Mouse (Mus musculus) limb, embryonic 13.5 days (tissue): Measurements from ENCODE around the gene Nrn1l. TPM values are rescaled to one million over a fixed set of nuclear protein-coding genes. Genes with fewer than 3 reads are reported as not detected.

Experiments
- ATAC-seq: fragments of 200-750 bp; cut with Nextera tagmentation; 2 replicates; pipeline ENCODE4 v1.8.0; 2017; ENCODE audit warnings: low read depth, moderate number of reproducible peaks, moderate TSS enrichment; ENCODE audit not compliant: low FRiP score
- H3K27ac ChIP-seq: fragments of 300-500 bp; sonication (generic); 2 replicates; pipeline ENCODE4 v1.5.1; 2015; ENCODE audit warnings: inconsistent platforms, mild to moderate bottlenecking, moderate library complexity
- H3K27me3 ChIP-seq: fragments of 300-500 bp; sonication (generic); 2 replicates; pipeline ENCODE4 v1.6.1; 2015; ENCODE audit warnings: mild to moderate bottlenecking, inconsistent platforms
- H3K36me3 ChIP-seq: fragments of 300-500 bp; sonication (generic); 2 replicates; pipeline ENCODE4 v1.6.1; 2015; ENCODE audit warnings: inconsistent platforms, mild to moderate bottlenecking, moderate library complexity
- H3K4me1 ChIP-seq: fragments of 300-500 bp; sonication (generic); 2 replicates; pipeline ENCODE4 v1.6.1; 2015; ENCODE audit warnings: inconsistent platforms
- H3K4me2 ChIP-seq: fragments of 300-500 bp; sonication (generic); replicated peaks from 2 replicates; pipeline ENCODE4 v1.6.1; 2015; ENCODE audit warnings: inconsistent platforms, mild to moderate bottlenecking, moderate library complexity
- H3K4me3 ChIP-seq: fragments of 300-500 bp; sonication (generic); 2 replicates; pipeline ENCODE4 v1.5.1; 2015; ENCODE audit warnings: moderate library complexity, mild to moderate bottlenecking, inconsistent platforms
- H3K9ac ChIP-seq: fragments of 300-500 bp; sonication (generic); 2 replicates; pipeline ENCODE4 v1.6.1; 2015; ENCODE audit warnings: mild to moderate bottlenecking, inconsistent platforms
- H3K9me3 ChIP-seq: fragments of 300-500 bp; sonication (generic); 2 replicates; pipeline ENCODE4 v1.6.1; 2016; ENCODE audit warnings: inconsistent platforms
- WGBS: fragments of 180-500 bp; shearing (Covaris S2); methylation state at CpG from one replicate; pipeline ENCODE4 v1.1.7; 2015; 5-methylcytosine and 5-hydroxymethylcytosine counted together
- polyA plus RNA-seq: library from polyadenylated mRNA; unstranded; fragments of >200 nt; fragmentation: Nextera tagmentation; extraction: Ambion mirVana; gene quantifications from 2 replicates; pipeline ENCODE4 v1.2.1, GENCODE M21; 2015

The Nrn1l gene
- polyA plus RNA-seq, result 0.60 TPM in 1 of 2 replicates, not detected in the other

DNA sequence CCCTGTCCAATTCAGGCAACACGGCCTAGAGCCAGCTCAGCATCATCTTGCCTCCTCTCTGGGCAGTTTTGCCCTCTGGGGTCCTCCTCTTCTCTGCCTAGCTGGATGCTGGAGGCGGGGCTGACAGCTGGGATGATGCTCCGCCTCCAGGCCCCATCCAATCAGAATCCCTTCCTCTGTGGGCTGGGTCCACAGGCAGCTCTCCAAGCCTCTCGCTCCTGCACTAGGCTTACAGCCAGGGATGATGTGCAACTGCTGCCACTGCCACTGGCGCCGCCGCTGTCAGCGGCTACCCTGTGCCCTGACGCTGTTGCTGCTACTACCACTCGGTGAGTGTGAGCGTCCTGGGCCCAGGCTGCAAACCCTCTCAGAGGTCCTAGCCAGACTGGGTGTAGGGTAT lies at the start of gene Nrn1l:
Gene Nrn1l (plus strand): TSS at position 229 of the 400 bp plus-strand sequence.
- Histone ChIP-seq H3K4me3 (no peak within 1 kb of the TSS), H3K9ac (peak within 1 kb of the TSS; percentile 45; the same call in 1 of the 2 replicates), H3K36me3 (peaks cover 71% of the 10 kb centered on the region), H3K9me3 (no peaks in the 10 kb centered on the region), H3K4me1 (peaks cover 8% of the 10 kb centered on the region), H3K27ac (no peak within 1 kb of the TSS), H3K27me3 (no peaks in the 10 kb centered on the region), H3K4me2 (0 out of 2 replicates have a peak within 1 kb of the TSS, but pooled peaks have one; percentile 23)
- peak; percentile 82; the same call in 1 of the 2 replicates for ATAC-seq
- 6% methylated on average over 11 of the region's 11 CpGs for WGBS

DNA sequence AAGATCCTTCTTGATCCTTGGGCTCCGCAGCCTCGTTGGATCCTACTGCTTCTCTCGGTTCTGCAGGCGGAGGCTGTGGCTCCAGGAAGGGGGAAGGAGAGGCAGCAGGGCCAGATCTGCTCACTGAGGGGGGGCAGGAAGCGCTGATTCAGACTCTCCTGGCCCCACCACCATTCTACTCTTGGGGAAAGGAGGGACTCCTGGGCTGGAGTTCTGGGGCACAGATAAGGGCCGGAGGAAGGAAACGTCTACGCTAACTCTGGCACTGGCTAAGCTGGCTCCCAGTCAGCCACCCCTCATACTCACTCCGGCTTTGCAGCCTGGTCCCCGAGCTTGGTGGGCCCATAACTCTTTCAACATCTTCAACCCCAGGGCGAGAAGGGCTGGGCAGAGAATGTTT lies 46.7 kb upstream of the Nrn1l start:
- no peak overlapping the region for H3K4me2 ChIP-seq
- peaks cover 8% of the 10 kb centered on the region for H3K4me1 ChIP-seq
- H3K9ac ChIP-seq, result no peak overlapping the region
- H3K9me3 ChIP-seq, result no peaks in the 10 kb centered on the region
- ATAC-seq, result no peak
- WGBS, result 89% methylated on average over 11 of the region's 11 CpGs
- peaks cover 79% of the 10 kb centered on the region for H3K36me3 ChIP-seq
- no peaks in the 10 kb centered on the region for H3K27me3 ChIP-seq
- no peak overlapping the region for H3K27ac ChIP-seq
- no peak overlapping the region for H3K4me3 ChIP-seq

- 88% methylated on average over 4 of the region's 4 CpGs for WGBS
Measured at GRCm38 (mm10) chr8:105850014-105850413, 43.4 kb upstream of the Nrn1l start.

GRCm38 (mm10) chr8:105850611-105851010 lies 42.8 kb upstream of the Nrn1l start:
- Histone ChIP-seq H3K9me3 (no peaks in the 10 kb centered on the region), H3K4me1 (peaks cover 12% of the 10 kb centered on the region), H3K36me3 (peaks cover 43% of the 10 kb centered on the region), H3K27ac (no peak overlapping the region), H3K4me3 (peak overlapping the region; percentile 24), H3K27me3 (no peaks in the 10 kb centered on the region), H3K9ac (no peak overlapping the region), H3K4me2 (peak overlapping the region; percentile 70)
- WGBS, result 70% methylated on average over 7 of the region's 7 CpGs
- no peak for ATAC-seq

More at GRCm38 (mm10) chr8:105850014-105850413, 43.4 kb upstream of the Nrn1l start:
- Histone ChIP-seq H3K9ac (no peak overlapping the region), H3K27me3 (no peaks in the 10 kb centered on the region), H3K9me3 (no peaks in the 10 kb centered on the region), H3K4me1 (peaks cover 12% of the 10 kb centered on the region), H3K36me3 (peaks cover 49% of the 10 kb centered on the region), H3K27ac (no peak overlapping the region), H3K4me3 (no peak overlapping the region), H3K4me2 (peak overlapping the region; percentile 70)
- no peak for ATAC-seq

- Histone ChIP-seq H3K4me3 (peak overlapping the region; percentile 76), H3K27me3 (no peaks in the 10 kb centered on the region), H3K9me3 (no peaks in the 10 kb centered on the region), H3K4me2 (peak overlapping the region; percentile 70), H3K4me1 (peaks cover 21% of the 10 kb centered on the region), H3K9ac (peak overlapping the region; percentile 81), H3K36me3 (peaks cover 32% of the 10 kb centered on the region), H3K27ac (peak overlapping the region; percentile 85)
- peak; percentile 84 for ATAC-seq
- under 1% methylated on average over 34 of the region's 34 CpGs for whole genome bisulfite sequencing
Measured at GRCm38 (mm10) chr8:105851651-105852143, 41.7 kb upstream of the Nrn1l start.

DNA sequence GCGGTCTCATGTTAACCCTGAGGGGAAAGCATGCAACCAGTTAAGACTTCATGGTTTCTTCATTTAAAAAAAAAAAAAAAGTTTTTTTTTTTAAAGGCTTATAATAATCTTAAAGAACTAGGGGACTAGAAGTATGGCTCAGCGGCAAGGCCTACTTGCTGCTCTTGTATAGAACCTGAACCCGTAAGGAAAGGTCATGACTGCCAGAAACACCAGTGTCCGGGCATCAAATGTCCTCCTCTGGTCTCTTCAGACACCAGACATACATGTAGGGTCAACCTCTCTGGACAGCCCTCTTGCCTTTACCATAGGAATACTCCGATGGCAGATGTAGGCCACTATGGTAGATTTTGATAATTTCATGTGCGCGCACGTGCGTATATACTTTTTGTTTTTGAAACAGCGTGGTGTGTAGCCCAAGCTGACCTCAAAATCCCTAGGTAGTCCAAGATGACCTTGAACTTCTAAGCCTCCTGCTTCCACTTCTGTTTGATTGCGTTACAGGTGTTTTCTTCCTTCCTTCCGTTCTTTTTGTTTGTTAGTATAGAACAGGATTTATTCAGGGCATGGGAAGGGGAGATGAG lies 41.1 kb upstream of the Nrn1l start:
- no peak overlapping the region for H3K9ac ChIP-seq
- peak overlapping the region; percentile 76; the same call in 1 of the 2 replicates for H3K4me3 ChIP-seq
- H3K27me3 ChIP-seq, result no peaks in the 10 kb centered on the region
- peaks cover 26% of the 10 kb centered on the region for H3K36me3 ChIP-seq
- 83% methylated on average over 12 of the region's 12 CpGs for WGBS
- H3K4me2 ChIP-seq, result peak overlapping the region; percentile 70; the same call in 1 of the 2 replicates
- no peak overlapping the region for H3K27ac ChIP-seq
- H3K4me1 ChIP-seq, result peaks cover 27% of the 10 kb centered on the region
- no peaks in the 10 kb centered on the region for H3K9me3 ChIP-seq
- ATAC-seq, result no peak

GRCm38 (mm10) chr8:105853178-105853577 lies 40.2 kb upstream of the Nrn1l start, which contains the start of gene Cenpt:
TSS of gene Cenpt (minus strand) at chr8:105853278.
- Histone ChIP-seq H3K9me3 (no peaks in the 10 kb centered on the region), H3K9ac (no peak within 1 kb of the TSS), H3K4me1 (peaks cover 36% of the 10 kb centered on the region), H3K4me2 (0 out of 2 replicates have a peak within 1 kb of the TSS, but pooled peaks have one; percentile 70), H3K4me3 (0 out of 2 replicates have a peak within 1 kb of the TSS, but pooled peaks have one; percentile 76), H3K27ac (no peak within 1 kb of the TSS), H3K27me3 (no peaks in the 10 kb centered on the region), H3K36me3 (peaks cover 20% of the 10 kb centered on the region)
- whole genome bisulfite sequencing, result 90% methylated on average over 3 of the region's 3 CpGs
- no peak for ATAC-seq

- ATAC-seq, result no peak; the same call in 1 of the 2 replicates
- peaks cover 47% of the 10 kb centered on the region for H3K4me1 ChIP-seq
- H3K4me2 ChIP-seq, result peak overlapping the region; percentile 45
- 21% methylated on average over 8 of the region's 8 CpGs for WGBS
- H3K9ac ChIP-seq, result no peak overlapping the region; the same call in 1 of the 2 replicates
- H3K36me3 ChIP-seq, result peaks cover 16% of the 10 kb centered on the region
- H3K4me3 ChIP-seq, result peak overlapping the region; percentile 84
- H3K9me3 ChIP-seq, result no peaks in the 10 kb centered on the region
- H3K27ac ChIP-seq, result peak overlapping the region; percentile 33; the same call in 1 of the 2 replicates
- no peaks in the 10 kb centered on the region for H3K27me3 ChIP-seq
Measured at GRCm38 (mm10) chr8:105854303-105854702, 39.1 kb upstream of the Nrn1l start.

DNA sequence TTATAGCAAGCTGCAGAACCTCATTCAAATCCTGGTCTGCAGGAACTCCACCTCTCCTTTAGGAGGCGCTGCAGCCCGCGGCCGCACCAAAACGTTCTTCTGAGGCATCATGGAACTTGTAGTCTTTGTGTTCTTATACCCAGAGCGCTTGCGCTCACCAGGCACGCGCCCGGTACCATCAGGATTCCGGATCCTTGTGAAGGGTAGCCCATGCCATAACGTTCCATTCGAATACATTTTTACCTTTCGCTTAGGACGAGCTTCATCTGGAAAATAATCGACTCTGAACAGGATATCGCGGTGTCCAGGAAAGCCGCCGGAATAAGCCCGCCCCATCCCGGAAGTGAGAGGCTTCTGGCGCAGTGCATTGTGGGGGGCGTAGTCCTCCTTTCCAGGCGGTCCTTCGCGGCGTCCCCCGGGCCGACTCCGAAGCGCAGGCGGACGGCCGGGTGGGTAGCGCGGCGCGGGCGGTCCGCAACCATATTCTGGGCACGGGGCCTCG lies 38.6 kb upstream of the Nrn1l start, which contains the start of gene Thap11:
Gene Thap11 (plus strand): TSS at position 418 of the 502 bp plus-strand sequence.
- Histone ChIP-seq H3K4me1 (peaks cover 51% of the 10 kb centered on the region), H3K9me3 (no peaks in the 10 kb centered on the region), H3K27me3 (no peaks in the 10 kb centered on the region), H3K27ac (peak within 1 kb of the TSS; percentile 89), H3K9ac (peak within 1 kb of the TSS; percentile 88), H3K4me2 (peak within 1 kb of the TSS; percentile 97), H3K36me3 (peaks cover 12% of the 10 kb centered on the region), H3K4me3 (peak within 1 kb of the TSS; percentile 84)
- ATAC-seq, result peak; percentile 92
- WGBS, result under 1% methylated on average over 43 of the region's 43 CpGs

DNA sequence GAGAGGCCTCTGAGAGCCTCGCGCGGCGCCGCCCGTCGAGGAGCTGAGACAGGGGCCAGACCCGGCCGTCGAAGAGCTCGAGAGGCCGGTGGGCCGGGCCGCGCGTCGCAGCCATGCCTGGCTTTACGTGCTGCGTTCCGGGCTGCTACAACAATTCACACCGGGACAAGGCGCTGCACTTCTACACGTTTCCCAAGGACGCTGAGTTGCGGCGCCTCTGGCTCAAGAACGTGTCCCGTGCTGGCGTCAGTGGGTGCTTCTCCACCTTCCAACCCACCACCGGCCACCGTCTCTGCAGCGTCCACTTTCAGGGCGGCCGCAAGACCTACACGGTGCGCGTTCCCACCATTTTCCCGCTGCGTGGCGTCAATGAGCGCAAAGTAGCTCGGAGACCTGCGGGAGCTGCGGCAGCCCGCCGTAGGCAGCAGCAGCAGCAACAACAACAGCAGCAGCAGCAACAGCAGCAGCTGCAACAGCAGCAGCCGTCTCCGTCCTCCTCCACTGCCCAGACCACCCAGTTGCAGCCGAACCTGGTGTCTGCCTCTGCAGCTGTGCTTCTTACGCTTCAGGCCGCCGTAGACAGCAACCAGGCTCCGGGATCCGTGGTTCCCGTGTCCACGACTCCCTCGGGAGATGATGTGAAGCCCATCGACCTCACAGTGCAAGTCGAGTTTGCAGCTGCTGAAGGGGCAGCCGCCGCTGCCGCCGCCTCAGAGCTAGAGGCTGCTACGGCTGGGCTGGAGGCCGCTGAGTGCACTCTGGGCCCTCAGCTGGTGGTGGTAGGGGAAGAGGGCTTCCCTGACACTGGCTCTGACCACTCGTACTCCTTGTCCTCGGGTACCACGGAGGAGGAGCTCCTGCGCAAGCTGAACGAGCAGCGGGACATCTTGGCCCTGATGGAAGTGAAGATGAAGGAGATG lies 37.9 kb upstream of the Nrn1l start:
- peak overlapping the region; percentile 84 for H3K4me3 ChIP-seq
- no peaks in the 10 kb centered on the region for H3K27me3 ChIP-seq
- peak; percentile 30 for ATAC-seq
- H3K36me3 ChIP-seq, result peaks cover 10% of the 10 kb centered on the region; the same call in 1 of the 2 replicates
- peak overlapping the region; percentile 88 for H3K9ac ChIP-seq
- no peaks in the 10 kb centered on the region for H3K9me3 ChIP-seq
- WGBS, result under 1% methylated on average over 71 of the region's 71 CpGs
- peak overlapping the region; percentile 97 for H3K4me2 ChIP-seq
- H3K27ac ChIP-seq, result peak overlapping the region; percentile 89
- H3K4me1 ChIP-seq, result peaks cover 51% of the 10 kb centered on the region

DNA sequence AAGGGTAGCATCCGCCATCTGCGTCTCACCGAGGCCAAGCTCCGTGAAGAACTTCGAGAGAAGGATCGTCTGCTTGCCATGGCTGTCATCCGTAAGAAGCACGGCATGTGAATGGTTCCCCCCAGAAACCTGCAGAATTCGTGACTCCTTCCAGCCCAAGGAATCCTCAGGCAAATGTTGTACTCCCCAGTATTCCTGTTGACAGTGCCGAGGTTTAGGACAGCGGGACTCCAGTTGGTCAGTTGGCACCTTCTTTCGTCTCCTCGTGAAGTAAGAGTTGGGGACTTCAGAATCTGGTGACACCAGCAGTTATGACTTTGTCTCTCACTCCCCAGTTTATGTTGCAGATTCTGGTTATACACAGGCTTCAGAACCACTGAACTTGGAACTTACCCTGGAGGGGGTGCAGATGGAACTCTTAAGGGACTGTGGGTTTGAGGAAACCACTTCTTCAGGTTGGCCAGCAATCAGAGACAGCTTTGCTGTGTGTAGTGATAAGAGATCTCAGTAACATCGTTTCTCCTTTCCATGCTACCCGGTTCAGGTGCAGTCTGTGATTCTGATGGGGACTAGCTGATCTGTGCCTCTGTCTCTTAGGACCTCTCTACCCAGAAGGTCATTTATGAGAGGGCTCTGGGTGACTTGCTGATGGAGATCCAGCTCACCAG lies 37.1 kb upstream of the Nrn1l start:
- ATAC-seq, result no peak
- peaks cover 10% of the 10 kb centered on the region; the same call in 1 of the 2 replicates for H3K36me3 ChIP-seq
- peaks cover 48% of the 10 kb centered on the region for H3K4me1 ChIP-seq
- peak overlapping the region; percentile 84 for H3K4me3 ChIP-seq
- no peaks in the 10 kb centered on the region for H3K9me3 ChIP-seq
- peak overlapping the region; percentile 88 for H3K9ac ChIP-seq
- H3K27ac ChIP-seq, result peak overlapping the region; percentile 89
- WGBS, result 14% methylated on average over 15 of the region's 15 CpGs
- no peaks in the 10 kb centered on the region for H3K27me3 ChIP-seq
- H3K4me2 ChIP-seq, result peak overlapping the region; percentile 97
